Mouse (Mus musculus): Measurements from ENCODE around the gene Morc1. TPM values are rescaled to one million over a fixed set of nuclear protein-coding genes. Genes with fewer than 3 reads are reported as not detected.

Gene Morc1
- total and polyA plus RNA-seq, 3 experiments: 0.64 TPM; not detected in 2

GRCm38 (mm10) chr16:48410125-48410524, 20.9 kb upstream of the Morc1 start:
- no peak overlapping the region for H3K4me3 ChIP-seq (replicated peaks in 1 of 3; ENCODE audit: low read depth in 2 of 3, low read length in 2 of 3, poor library complexity in 1 of 3)
- no peaks in the 10 kb centered on the region for H3K36me3 ChIP-seq (replicated peaks in 1 of 2; ENCODE audit: control insufficient read depth in 1 of 2, insufficient read depth in 1 of 2, low read length in 1 of 2)
- dilution Hi-C loops (cut with MboI; ENCODE audit: extremely low pct_ligation_motif_present, extremely low pct_unique_long_range_greater_than_20kb, low sequenced_read_pairs): no loop called here
- no peak for DNase-seq (ENCODE audit: extremely low read depth)
- in situ Hi-C loops (cut with MboI; ENCODE audit: low pct_ligation_motif_present, low pct_unique_long_range_greater_than_20kb, low sequenced_read_pairs): no loop called here
- no peaks in the 10 kb centered on the region for H3K27me3 ChIP-seq (replicated peaks)
- H3K79me2 ChIP-seq (replicated peaks; ENCODE audit: control insufficient read depth, extremely low read depth, insufficient read depth, poor library complexity, severe bottlenecking): 0 out of 2 replicates have a peak, but pooled peaks cover 2% of the 10 kb centered on the region
- no peak overlapping the region for H3K9ac ChIP-seq (ENCODE audit: insufficient read depth, low read depth)
- no peaks in the 10 kb centered on the region for H3K4me1 ChIP-seq (ENCODE audit: control insufficient read depth in 1 of 2, insufficient read depth in 2 of 2)
- H3K4me2 ChIP-seq (ENCODE audit: insufficient read depth, low read depth, poor library complexity, severe bottlenecking): no peak overlapping the region
- H3K27ac ChIP-seq (ENCODE audit: insufficient read depth, low read depth): no peak overlapping the region
- H3K9me3 ChIP-seq (replicated peaks; ENCODE audit: low read length): peaks cover 67% of the 10 kb centered on the region
- TF ChIP-seq ELF1 (IDR thresholded peaks at IDR 0.05; ENCODE audit: low read depth, low read length): no peak
- TF ChIP-seq PAX5 (IDR thresholded peaks at IDR 0.05; ENCODE audit: low read length): no peak
- TF ChIP-seq RAD21 (IDR thresholded peaks at IDR 0.05; ENCODE audit: low read depth, low read length): no peak
- no peak for TF ChIP-seq SMC3 (IDR thresholded peaks at IDR 0.05; ENCODE audit: low read depth, low read length)
- no peak for TF ChIP-seq ZKSCAN1 (IDR thresholded peaks at IDR 0.05; ENCODE audit: borderline replicate concordance, low read depth, low read length)
- TF ChIP-seq USF1 (IDR thresholded peaks at IDR 0.05; ENCODE audit: low read depth, low read length): no peak
- no peak for TF ChIP-seq CHD1 (IDR thresholded peaks at IDR 0.05; ENCODE audit: low read depth, low read length)
- no peak for TF ChIP-seq ZC3H11A (IDR thresholded peaks at IDR 0.05; ENCODE audit: low read depth, low read length)
- no peak for TF ChIP-seq ZNF384 (IDR thresholded peaks at IDR 0.05; ENCODE audit: low read depth, low read length)
- TF ChIP-seq RCOR1 (conservative IDR thresholded peaks at IDR 0.05; ENCODE audit: low read depth, low read length): no peak
- no peak for TF ChIP-seq SIN3A (IDR thresholded peaks at IDR 0.05; ENCODE audit: low read length)
- no peak for TF ChIP-seq HCFC1 (IDR thresholded peaks at IDR 0.05; ENCODE audit: low read depth, low read length)

GRCm38 (mm10) chr16:48412246-48412645, 18.8 kb upstream of the Morc1 start, which contains the start of gene Gm5485:
Gene Gm5485, minus strand, starts transcription at chr16:48412416.
- in situ Hi-C loops (cut with MboI; ENCODE audit: low pct_ligation_motif_present, low pct_unique_long_range_greater_than_20kb, low sequenced_read_pairs): no loop called here
- DNase-seq (ENCODE audit: extremely low read depth): no peak
- Histone ChIP-seq H3K9me3 (replicated peaks; ENCODE audit: low read length) (peaks cover 74% of the 10 kb centered on the region), H3K4me2 (ENCODE audit: insufficient read depth, low read depth, poor library complexity, severe bottlenecking) (no peak within 1 kb of the TSS), H3K27me3 (replicated peaks) (no peaks in the 10 kb centered on the region), H3K4me3 (replicated peaks in 1 of 3; ENCODE audit: low read depth in 2 of 3, low read length in 2 of 3, poor library complexity in 1 of 3) (no peak within 1 kb of the TSS), H3K9ac (ENCODE audit: insufficient read depth, low read depth) (no peak within 1 kb of the TSS), H3K36me3 (replicated peaks in 1 of 2; ENCODE audit: control insufficient read depth in 1 of 2, insufficient read depth in 1 of 2, low read length in 1 of 2) (no peaks in the 10 kb centered on the region), H3K79me2 (replicated peaks; ENCODE audit: control insufficient read depth, extremely low read depth, insufficient read depth, poor library complexity, severe bottlenecking) (0 out of 2 replicates have a peak, but pooled peaks cover 2% of the 10 kb centered on the region), H3K4me1 (ENCODE audit: control insufficient read depth in 1 of 2, insufficient read depth in 2 of 2) (no peaks in the 10 kb centered on the region), H3K27ac (ENCODE audit: insufficient read depth, low read depth) (no peak within 1 kb of the TSS)
- dilution Hi-C loops (cut with MboI; ENCODE audit: extremely low pct_ligation_motif_present, extremely low pct_unique_long_range_greater_than_20kb, low sequenced_read_pairs): no loop called here
- TF ChIP-seq SMC3 (IDR thresholded peaks at IDR 0.05; ENCODE audit: low read depth, low read length) (no peak), IRF4 (IDR thresholded peaks at IDR 0.05; ENCODE audit: low read depth, low read length) (no peak), TCF12 (IDR thresholded peaks at IDR 0.05; ENCODE audit: low read depth, low read length) (no peak), UBTF (IDR thresholded peaks at IDR 0.05; ENCODE audit: low read depth, low read length) (no peak), USF1 (IDR thresholded peaks at IDR 0.05; ENCODE audit: low read depth, low read length) (no peak), MYC (IDR thresholded peaks at IDR 0.05; ENCODE audit: low read depth, low read length) (no peak), ZMIZ1 (IDR thresholded peaks at IDR 0.05; ENCODE audit: low read depth, low read length) (no peak), SIN3A (IDR thresholded peaks at IDR 0.05; ENCODE audit: low read length) (no peak), JUND (conservative IDR thresholded peaks at IDR 0.05; ENCODE audit: low read depth, low read length) (no peak), POLR2AphosphoS2 (IDR thresholded peaks at IDR 0.05; ENCODE audit: low read depth, low read length) (no peak), MXI1 (IDR thresholded peaks at IDR 0.05; ENCODE audit: low read depth, low read length) (no peak), TBP (conservative IDR thresholded peaks at IDR 0.05; ENCODE audit: low read depth, low read length) (no peak), MAX (IDR thresholded peaks at IDR 0.05; ENCODE audit: low read length) (no peak), CHD2 (IDR thresholded peaks at IDR 0.05; ENCODE audit: low read length) (no peak), ELF1 (IDR thresholded peaks at IDR 0.05; ENCODE audit: low read depth, low read length) (no peak), E2F4 (IDR thresholded peaks at IDR 0.05; ENCODE audit: insufficient replicate concordance, low read depth, low read length) (no peak), KAT2A (IDR thresholded peaks at IDR 0.05; ENCODE audit: insufficient replicate concordance, low read length) (no peak), BHLHE40 (IDR thresholded peaks at IDR 0.05; ENCODE audit: low read depth, low read length) (no peak)
